Mouse (Mus musculus): ENCODE measurements around the gene Thrap3. TPM values are rescaled to one million over a fixed set of nuclear protein-coding genes. Genes with fewer than 3 reads are reported as not detected.
A peak's percentile ranks its signal among the peaks of the same experiment; 100 is the strongest.
"Not testable (repeated sequence)": the region's sequence is repeated elsewhere in the genome, so short reads cannot be mapped to it uniquely, and the experiment has no call there.

Gene Thrap3
- polyA plus RNA-seq, 1 experiment from 2014 or later, result 163 TPM

DNA sequence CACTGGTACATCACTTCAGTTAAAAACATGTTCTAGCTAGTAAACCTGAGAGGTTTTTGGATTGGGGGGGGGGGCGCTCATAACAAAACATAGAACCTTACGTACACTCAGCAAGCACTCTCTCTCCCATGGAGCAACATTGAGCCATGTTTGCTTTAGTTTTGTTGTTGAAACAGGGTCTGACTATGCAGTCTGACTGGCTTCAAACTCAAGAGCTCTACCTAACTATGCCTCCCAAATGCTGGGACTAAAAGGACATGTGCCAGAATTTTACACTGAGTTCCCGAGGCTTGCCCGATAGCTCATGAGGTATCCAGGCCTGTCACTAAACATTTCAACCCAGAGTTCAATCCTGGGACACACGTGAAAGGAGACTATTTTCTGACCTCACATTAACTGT lies 19.5 kb downstream of the Thrap3 start:
- Histone ChIP-seq H3K27me3 (no peaks in the 10 kb centered on the region), H3K36me3 (peaks cover 36% of the 10 kb centered on the region), H3K9ac (no peak overlapping the region), H3K9me3 (no peaks in the 10 kb centered on the region), H3K4me1 (replicated peaks) (no peaks in the 10 kb centered on the region), H3K27ac (no peak overlapping the region), H3K4me3 (no peak overlapping the region), H3K4me2 (no peak overlapping the region)
- ATAC-seq (ENCODE audit: low FRiP score), result no peak
- WGBS, result 89% methylated on average over 5 of the region's 5 CpGs

- H3K9ac ChIP-seq, result no peak overlapping the region
- H3K36me3 ChIP-seq, result peaks cover 50% of the 10 kb centered on the region
- no peak for ATAC-seq (ENCODE audit: low FRiP score)
- no peak overlapping the region for H3K4me3 ChIP-seq
- no peak overlapping the region for H3K27ac ChIP-seq
- H3K27me3 ChIP-seq, result no peaks in the 10 kb centered on the region
- H3K4me1 ChIP-seq (replicated peaks), result no peaks in the 10 kb centered on the region
- 65% methylated on average over 7 of the region's 7 CpGs for WGBS
- H3K9me3 ChIP-seq, result no peaks in the 10 kb centered on the region
- no peak overlapping the region for H3K4me2 ChIP-seq
Observed at GRCm38 (mm10) chr4:126181170-126181957, 21.2 kb downstream of the Thrap3 start.

DNA sequence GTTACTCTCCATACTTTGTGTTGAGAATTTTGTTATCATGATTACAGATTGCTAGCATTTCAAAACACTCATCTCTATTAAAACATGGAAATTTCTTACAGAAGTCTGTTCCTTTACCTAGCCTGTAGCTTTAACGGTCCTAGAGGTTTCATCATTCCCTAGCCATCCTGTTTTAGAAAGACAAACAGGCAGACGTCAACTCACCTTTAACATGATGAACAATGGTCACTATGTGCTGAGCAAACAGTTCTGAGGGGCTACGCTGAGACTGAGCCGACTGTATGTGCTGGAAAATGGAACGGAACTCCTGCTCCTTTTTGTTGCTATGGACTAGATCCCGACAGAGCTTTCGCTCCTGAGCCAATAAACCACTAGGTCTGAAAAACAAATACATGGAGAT lies 26.6 kb downstream of the Thrap3 start:
- not testable (repeated sequence) for H3K9ac ChIP-seq; H3K4me3 ChIP-seq; H3K27me3 ChIP-seq; ATAC-seq (ENCODE audit: low FRiP score); H3K9me3 ChIP-seq; H3K4me1 ChIP-seq (replicated peaks); H3K4me2 ChIP-seq; H3K27ac ChIP-seq
- peaks cover 88% of the 10 kb centered on the region for H3K36me3 ChIP-seq
- WGBS, result 87% methylated on average over 7 of the region's 7 CpGs

- no peak overlapping the region for H3K27ac ChIP-seq
- H3K4me3 ChIP-seq, result no peak overlapping the region
- peaks cover 90% of the 10 kb centered on the region for H3K36me3 ChIP-seq
- 96% methylated on average over 5 of the region's 5 CpGs for WGBS
- H3K9me3 ChIP-seq, result no peaks in the 10 kb centered on the region
- H3K27me3 ChIP-seq, result no peaks in the 10 kb centered on the region
- no peak overlapping the region for H3K9ac ChIP-seq
- no peak for ATAC-seq (ENCODE audit: low FRiP score)
- no peak overlapping the region for H3K4me2 ChIP-seq
- no peaks in the 10 kb centered on the region for H3K4me1 ChIP-seq (replicated peaks)
Observed at GRCm38 (mm10) chr4:126173800-126174199, 28.8 kb downstream of the Thrap3 start.

DNA sequence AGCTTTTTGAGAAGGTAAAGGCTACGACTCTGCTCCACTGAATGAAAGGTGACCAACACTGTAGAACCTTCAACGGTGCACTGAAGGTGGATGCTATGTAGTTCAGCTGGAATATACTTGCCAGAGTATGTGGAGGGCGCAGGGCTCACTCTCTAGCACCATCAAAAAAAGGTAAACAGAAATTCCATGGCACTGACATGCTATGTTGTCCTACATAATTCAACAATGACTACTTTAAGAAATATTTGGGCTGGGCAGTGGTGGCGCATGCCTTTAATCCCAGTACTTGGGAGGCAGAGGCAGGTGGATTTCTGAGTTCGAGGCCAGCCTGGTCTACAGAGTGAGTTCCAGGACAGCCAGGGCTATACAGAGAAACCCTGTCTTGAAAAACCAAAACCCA lies 31.8 kb downstream of the Thrap3 start:
- not testable (repeated sequence) for ATAC-seq (ENCODE audit: low FRiP score); H3K4me3 ChIP-seq; H3K27ac ChIP-seq; H3K4me1 ChIP-seq (replicated peaks); H3K27me3 ChIP-seq; H3K9me3 ChIP-seq; H3K4me2 ChIP-seq; H3K9ac ChIP-seq
- 97% methylated on average over 5 of the region's 5 CpGs for WGBS
- H3K36me3 ChIP-seq, result peaks cover 94% of the 10 kb centered on the region

DNA sequence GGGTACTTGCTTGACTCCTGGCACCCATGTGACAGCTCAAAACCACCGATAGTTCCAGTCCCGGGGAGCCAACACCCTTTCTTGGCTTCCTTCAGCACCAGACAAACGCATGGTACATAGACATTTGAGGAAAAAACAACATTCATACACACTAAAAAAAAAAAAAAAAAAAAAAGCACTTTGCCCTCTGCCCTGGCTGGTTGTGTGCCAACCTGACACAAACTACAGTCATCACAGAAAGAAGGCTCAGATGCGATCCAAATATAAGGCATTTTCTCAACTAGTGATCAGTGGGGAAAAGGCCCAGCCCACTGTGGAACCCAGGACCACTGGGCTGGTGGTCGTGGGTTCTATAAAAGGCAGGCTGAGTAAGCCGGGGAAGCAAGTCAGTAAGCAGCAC lies 33.7 kb downstream of the Thrap3 start:
- Histone ChIP-seq H3K27me3 (no peaks in the 10 kb centered on the region), H3K36me3 (peaks cover 81% of the 10 kb centered on the region), H3K27ac (no peak overlapping the region), H3K9me3 (no peaks in the 10 kb centered on the region), H3K4me2 (no peak overlapping the region), H3K4me3 (no peak overlapping the region), H3K4me1 (replicated peaks) (no peaks in the 10 kb centered on the region), H3K9ac (no peak overlapping the region)
- 92% methylated on average over 6 of the region's 6 CpGs for WGBS
- no peak for ATAC-seq (ENCODE audit: low FRiP score)

DNA sequence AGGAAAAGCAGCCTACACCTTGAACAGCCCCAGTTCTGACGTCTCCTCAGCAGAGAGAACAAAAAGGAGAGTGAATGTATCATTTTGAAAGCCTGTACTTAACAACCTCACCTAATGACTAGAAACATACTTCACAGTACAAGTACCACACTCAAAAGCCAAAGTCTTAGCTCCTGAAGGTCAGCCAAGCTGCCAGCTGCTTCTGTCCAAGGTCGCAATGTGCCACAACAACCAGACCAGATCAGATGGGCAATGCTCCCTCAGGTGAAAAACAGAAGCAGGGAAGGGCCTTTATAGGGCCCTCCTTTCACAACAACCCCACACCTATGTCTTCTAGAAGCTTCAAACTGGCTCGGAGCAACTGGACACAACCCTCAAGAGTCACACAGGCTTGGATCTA lies 36.5 kb downstream of the Thrap3 start:
- Histone ChIP-seq H3K9ac (no peak overlapping the region), H3K27me3 (no peaks in the 10 kb centered on the region), H3K9me3 (no peaks in the 10 kb centered on the region), H3K4me2 (no peak overlapping the region), H3K4me3 (no peak overlapping the region), H3K27ac (no peak overlapping the region), H3K4me1 (replicated peaks) (peaks cover 14% of the 10 kb centered on the region), H3K36me3 (peaks cover 56% of the 10 kb centered on the region)
- ATAC-seq (ENCODE audit: low FRiP score), result no peak
- WGBS, result 89% methylated on average over 3 of the region's 3 CpGs

GRCm38 (mm10) chr4:126165092-126165491 lies 37.5 kb downstream of the Thrap3 start:
- WGBS, result 73% methylated on average over 8 of the region's 10 CpGs
- H3K36me3 ChIP-seq, result peaks cover 48% of the 10 kb centered on the region
- not testable (repeated sequence) for H3K4me2 ChIP-seq; H3K27ac ChIP-seq; H3K27me3 ChIP-seq; ATAC-seq (ENCODE audit: low FRiP score); H3K9ac ChIP-seq; H3K9me3 ChIP-seq; H3K4me3 ChIP-seq
- peaks cover 14% of the 10 kb centered on the region for H3K4me1 ChIP-seq (replicated peaks)

DNA sequence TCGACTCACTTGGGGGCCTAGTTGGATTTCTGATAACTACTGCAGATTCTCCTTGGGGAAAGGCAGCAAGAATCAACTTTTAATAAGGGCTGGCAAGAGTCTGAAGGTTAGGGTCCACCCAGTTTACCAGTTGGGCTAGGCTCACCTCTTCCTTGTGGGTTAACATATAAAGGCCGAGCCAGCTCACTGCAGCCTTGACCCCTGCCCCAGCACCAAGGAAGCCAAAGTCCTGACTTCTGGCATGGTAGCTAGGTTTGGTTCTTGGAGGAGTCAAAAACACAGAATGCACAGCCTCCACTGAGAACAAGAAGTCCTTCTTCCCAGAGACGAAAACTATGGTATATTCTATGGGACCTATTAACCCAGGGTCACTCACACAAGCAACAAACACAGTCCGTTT lies 38.9 kb downstream of the Thrap3 start:
- peaks cover 14% of the 10 kb centered on the region for H3K4me1 ChIP-seq (replicated peaks)
- H3K36me3 ChIP-seq, result peaks cover 34% of the 10 kb centered on the region
- H3K9ac ChIP-seq, result peak overlapping the region; percentile 81; the same call in 1 of the 2 replicates
- H3K9me3 ChIP-seq, result no peaks in the 10 kb centered on the region
- peak overlapping the region; percentile 95; the same call in 1 of the 2 replicates for H3K4me2 ChIP-seq
- no peaks in the 10 kb centered on the region for H3K27me3 ChIP-seq
- H3K27ac ChIP-seq, result no peak overlapping the region
- no peak for ATAC-seq (ENCODE audit: low FRiP score)
- WGBS, result 70% methylated on average over 4 of the region's 4 CpGs
- no peak overlapping the region; the same call in 1 of the 2 replicates for H3K4me3 ChIP-seq

GRCm38 (mm10) chr4:126163067-126163659 lies 39.4 kb downstream of the Thrap3 start, which contains the start of gene Sh3d21:
Gene Sh3d21 (minus strand): TSS chr4:126163491.
- H3K27ac ChIP-seq, result 0 out of 2 replicates have a peak within 1 kb of the TSS, but pooled peaks have one; percentile 37
- peak within 1 kb of the TSS; percentile 48 for H3K4me3 ChIP-seq
- peak within 1 kb of the TSS; percentile 95 for H3K4me2 ChIP-seq
- H3K27me3 ChIP-seq, result no peaks in the 10 kb centered on the region
- H3K4me1 ChIP-seq (replicated peaks), result peaks cover 14% of the 10 kb centered on the region
- H3K36me3 ChIP-seq, result peaks cover 29% of the 10 kb centered on the region
- peak within 1 kb of the TSS; percentile 81 for H3K9ac ChIP-seq
- WGBS, result 8% methylated on average over 22 of the region's 22 CpGs
- ATAC-seq (ENCODE audit: low FRiP score), result peak; percentile 64
- H3K9me3 ChIP-seq, result no peaks in the 10 kb centered on the region

DNA sequence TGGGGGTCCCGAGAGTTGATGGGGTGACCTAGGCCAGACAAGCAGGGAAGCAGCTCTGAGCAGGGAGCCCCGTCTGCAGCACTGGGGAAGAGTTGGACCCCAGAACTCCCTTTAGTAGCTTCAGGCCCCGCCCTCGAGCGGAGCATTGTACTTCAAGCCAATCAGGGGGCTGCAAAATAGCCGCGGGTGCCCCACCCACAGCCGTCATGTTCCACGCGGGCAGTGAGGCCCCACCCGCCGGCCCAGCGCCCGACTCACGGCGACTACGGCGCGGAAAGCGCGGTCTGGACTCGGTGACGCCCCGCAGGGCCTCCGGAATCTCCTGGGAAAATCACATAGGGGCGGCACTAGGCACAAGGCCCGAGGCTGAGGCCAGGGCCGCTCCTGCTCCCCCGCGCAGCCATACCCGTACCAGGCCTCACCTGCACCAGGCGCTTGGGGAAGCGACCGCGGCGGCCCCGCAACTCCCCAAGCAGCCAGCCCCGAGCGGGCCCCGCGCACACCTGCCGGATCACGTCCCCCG lies 40.0 kb downstream of the Thrap3 start:
- H3K27ac ChIP-seq, result 0 out of 2 replicates have a peak overlapping the region, but pooled peaks have one; percentile 37
- H3K4me1 ChIP-seq (replicated peaks), result peaks cover 14% of the 10 kb centered on the region
- peak overlapping the region; percentile 48 for H3K4me3 ChIP-seq
- peak; percentile 88 for ATAC-seq (ENCODE audit: low FRiP score)
- peak overlapping the region; percentile 81 for H3K9ac ChIP-seq
- H3K4me2 ChIP-seq, result peak overlapping the region; percentile 95
- H3K36me3 ChIP-seq, result peaks cover 24% of the 10 kb centered on the region
- no peaks in the 10 kb centered on the region for H3K27me3 ChIP-seq
- under 1% methylated on average over 44 of the region's 44 CpGs for WGBS
- no peaks in the 10 kb centered on the region for H3K9me3 ChIP-seq

DNA sequence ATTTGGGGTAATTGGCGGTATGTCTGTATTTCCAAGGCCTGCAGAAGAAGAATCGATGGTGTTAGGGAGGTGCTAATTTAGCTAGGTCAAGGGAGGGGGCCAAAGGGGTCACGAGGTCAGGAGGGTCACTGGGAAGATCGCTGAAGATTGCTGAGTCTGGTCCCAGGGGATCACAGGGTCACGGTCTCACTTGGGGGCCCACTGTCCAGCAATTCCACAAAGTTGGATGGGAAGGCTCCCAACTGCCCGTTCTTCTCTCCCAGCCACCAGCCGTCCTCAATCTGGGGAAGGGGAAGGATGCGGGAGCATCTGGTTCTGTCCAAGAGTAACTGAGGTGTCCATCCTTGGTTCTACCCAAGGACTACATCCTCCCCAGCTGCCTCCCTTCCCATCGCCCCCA lies 40.6 kb downstream of the Thrap3 start:
- H3K4me1 ChIP-seq (replicated peaks), result peaks cover 14% of the 10 kb centered on the region
- ATAC-seq (ENCODE audit: low FRiP score), result no peak
- peak overlapping the region; percentile 48 for H3K4me3 ChIP-seq
- peaks cover 18% of the 10 kb centered on the region for H3K36me3 ChIP-seq
- no peaks in the 10 kb centered on the region for H3K9me3 ChIP-seq
- H3K9ac ChIP-seq, result peak overlapping the region; percentile 81; the same call in 1 of the 2 replicates
- no peak overlapping the region for H3K27ac ChIP-seq
- H3K4me2 ChIP-seq, result peak overlapping the region; percentile 95
- WGBS, result 57% methylated on average over 9 of the region's 9 CpGs
- H3K27me3 ChIP-seq, result no peaks in the 10 kb centered on the region

Data from hindbrain, embryonic 13.5 days (tissue).